Mouse (Mus musculus) limb, embryonic 10.5 days (tissue): ENCODE results near the gene Ssbp4. TPM values are rescaled to one million over a fixed set of nuclear protein-coding genes. Genes with fewer than 3 reads are reported as not detected.

Source experiments
- DNase-seq: peaks from one replicate; pipeline ENCODE4 v3.0.0-alpha.2; 2017; ENCODE audit warnings: low spot score
- H3K27ac ChIP-seq: fragments of 300-500 bp; sonication (generic); 2 replicates; pipeline ENCODE4 v1.5.1; 2016; ENCODE audit warnings: mild to moderate bottlenecking
- H3K27me3 ChIP-seq: fragments of 300-500 bp; sonication (generic); 2 replicates; pipeline ENCODE4 v1.6.1; 2016; ENCODE audit warnings: low read depth, mild to moderate bottlenecking; ENCODE audit not compliant: poor library complexity, severe bottlenecking
- H3K36me3 ChIP-seq: fragments of 300-500 bp; sonication (generic); 2 replicates; pipeline ENCODE4 v1.6.1; 2016; ENCODE audit warnings: mild to moderate bottlenecking, moderate library complexity
- H3K4me1 ChIP-seq: fragments of 300-500 bp; sonication (generic); 2 replicates; pipeline ENCODE4 v1.6.1; 2016
- H3K4me3 ChIP-seq: fragments of 300-500 bp; sonication (generic); 2 replicates; pipeline ENCODE4 v1.5.1; 2016; ENCODE audit warnings: mild to moderate bottlenecking, moderate library complexity
- H3K9me3 ChIP-seq: fragments of 300-500 bp; sonication (generic); replicated peaks from 2 replicates; pipeline ENCODE4 v1.6.1; 2016; ENCODE audit warnings: mild to moderate bottlenecking
- WGBS: fragments of 180-500 bp; shearing (Covaris S2); methylation state at CpG from one replicate; pipeline ENCODE4 v1.1.7; 2016; 5-methylcytosine and 5-hydroxymethylcytosine counted together
- polyA plus RNA-seq: library from polyadenylated mRNA; unstranded; fragments of >200 nt; fragmentation: Nextera tagmentation; extraction: Ambion mirVana; gene quantifications from 2 replicates; pipeline ENCODE4 v1.2.1, GENCODE M21; 2016

The Ssbp4 gene
- polyA plus RNA-seq, 1 experiment from 2014 or later, result 182 TPM

GRCm38 (mm10) chr8:70646369-70646768 is 37.7 kb upstream of the Ssbp4 start:
- no peak for DNase-seq
- 74% methylated on average over 6 of the region's 6 CpGs for WGBS
- Histone ChIP-seq H3K27me3 (no peaks in the 10 kb centered on the region), H3K4me1 (peaks cover 50% of the 10 kb centered on the region), H3K4me3 (no peak overlapping the region), H3K36me3 (peaks cover 28% of the 10 kb centered on the region), H3K27ac (peak overlapping the region; percentile 79), H3K9me3 (no peaks in the 10 kb centered on the region)

DNA sequence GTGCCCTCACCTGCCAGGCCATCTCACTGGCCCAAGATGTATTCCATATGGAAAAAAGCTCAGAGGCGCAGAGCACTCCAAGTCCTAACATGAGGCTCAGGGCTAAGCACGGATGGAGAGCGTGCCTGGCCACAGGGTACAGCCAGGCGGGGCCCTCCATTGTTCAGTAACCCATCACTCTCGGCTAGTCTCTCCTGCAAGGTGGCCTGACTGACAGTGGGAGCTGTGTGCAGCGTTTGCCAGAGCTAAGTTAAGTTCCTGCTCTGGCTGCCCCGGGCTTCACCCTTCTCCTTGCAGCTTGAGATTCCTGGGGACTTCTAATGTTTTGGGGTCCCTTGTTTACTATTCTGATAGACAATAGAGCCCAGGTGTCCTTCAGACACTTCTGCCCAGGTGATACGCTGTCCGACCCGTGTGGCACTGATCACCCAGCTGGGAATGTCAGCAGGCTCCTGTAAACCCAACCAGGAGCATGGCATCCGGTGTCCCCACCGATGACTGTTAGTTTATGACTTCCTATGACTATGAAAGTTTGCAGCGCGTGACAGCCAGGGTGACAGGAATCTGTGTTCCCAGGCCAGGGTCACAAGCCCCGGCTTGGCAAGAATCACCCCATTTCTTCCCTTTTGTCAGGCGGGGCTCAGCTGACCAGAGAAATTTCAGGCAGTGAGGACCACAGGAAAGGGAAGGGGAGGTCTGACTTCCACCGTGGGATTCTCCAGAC is 37.0 kb upstream of the Ssbp4 start:
- 72% methylated on average over 17 of the region's 17 CpGs for WGBS
- no peaks in the 10 kb centered on the region for H3K27me3 ChIP-seq
- peak overlapping the region; percentile 79 for H3K27ac ChIP-seq
- peaks cover 50% of the 10 kb centered on the region for H3K4me1 ChIP-seq
- no peaks in the 10 kb centered on the region for H3K9me3 ChIP-seq
- H3K36me3 ChIP-seq, result peaks cover 21% of the 10 kb centered on the region
- no peak overlapping the region for H3K4me3 ChIP-seq
- no peak for DNase-seq

DNA sequence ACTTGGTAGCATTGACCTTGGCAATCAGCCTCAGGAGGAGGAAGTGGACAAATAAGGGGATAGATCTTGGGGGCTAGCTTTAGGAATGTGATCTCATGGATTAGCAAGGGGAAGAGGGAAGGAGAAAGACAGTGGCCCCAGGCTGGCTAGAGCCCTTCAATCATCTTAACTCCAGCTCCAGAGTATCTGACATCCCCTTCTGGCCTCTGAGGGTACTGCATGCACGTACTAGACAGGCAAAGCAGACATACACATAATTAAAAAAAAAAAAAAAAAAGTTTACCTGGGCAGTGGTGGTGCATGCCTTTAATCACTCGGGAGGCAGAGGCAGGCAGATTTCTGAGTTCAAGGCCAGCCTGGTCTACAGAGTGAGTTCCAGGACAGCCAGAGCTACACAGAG is 35.4 kb upstream of the Ssbp4 start:
- no peaks in the 10 kb centered on the region for H3K9me3 ChIP-seq
- 86% methylated on average over 2 of the region's 2 CpGs for WGBS
- H3K36me3 ChIP-seq, result peaks cover 5% of the 10 kb centered on the region
- no peaks in the 10 kb centered on the region for H3K27me3 ChIP-seq
- no peak overlapping the region for H3K27ac ChIP-seq
- H3K4me1 ChIP-seq, result peaks cover 44% of the 10 kb centered on the region
- no peak for DNase-seq
- H3K4me3 ChIP-seq, result no peak overlapping the region

GRCm38 (mm10) chr8:70643019-70643418 is 34.3 kb upstream of the Ssbp4 start:
- Histone ChIP-seq H3K36me3 (no peaks in the 10 kb centered on the region), H3K27ac (no peak overlapping the region), H3K9me3 (no peaks in the 10 kb centered on the region), H3K4me3 (no peak overlapping the region), H3K4me1 (peaks cover 34% of the 10 kb centered on the region), H3K27me3 (no peaks in the 10 kb centered on the region)
- no peak for DNase-seq
- 73% methylated on average over 3 of the region's 3 CpGs for WGBS

DNA sequence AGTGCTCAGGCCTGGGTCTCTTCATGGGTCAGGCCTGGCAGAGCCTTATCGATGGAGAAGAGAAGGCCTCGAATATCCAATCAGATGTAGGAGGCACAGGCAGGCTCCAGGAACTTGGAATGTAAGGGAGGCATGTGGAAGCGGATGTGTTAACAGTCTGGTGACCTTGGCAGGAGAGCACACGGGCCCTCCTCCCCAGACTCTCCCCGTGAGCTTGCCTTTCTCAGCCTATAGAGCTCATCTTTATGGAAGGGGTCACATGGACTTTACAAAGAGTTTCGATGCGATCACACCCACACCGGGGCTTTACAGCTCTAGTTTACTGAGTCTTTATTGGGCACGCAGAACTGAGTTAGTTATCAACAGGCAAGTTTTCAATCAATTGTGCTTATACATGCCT is 30.1 kb upstream of the Ssbp4 start:
- H3K36me3 ChIP-seq, result no peaks in the 10 kb centered on the region
- H3K9me3 ChIP-seq, result no peaks in the 10 kb centered on the region
- H3K4me1 ChIP-seq, result peaks cover 13% of the 10 kb centered on the region
- H3K27ac ChIP-seq, result no peak overlapping the region
- 83% methylated on average over 9 of the region's 9 CpGs for WGBS
- no peak for DNase-seq
- H3K4me3 ChIP-seq, result no peak overlapping the region
- H3K27me3 ChIP-seq, result 0 out of 2 replicates have a peak, but pooled peaks cover 4% of the 10 kb centered on the region

- no peaks in the 10 kb centered on the region for H3K9me3 ChIP-seq
- H3K27me3 ChIP-seq, result peaks cover 23% of the 10 kb centered on the region
- 63% methylated on average over 8 of the region's 8 CpGs for WGBS
- no peaks in the 10 kb centered on the region for H3K36me3 ChIP-seq
- peaks cover 19% of the 10 kb centered on the region for H3K4me1 ChIP-seq
- H3K4me3 ChIP-seq, result no peak overlapping the region
- H3K27ac ChIP-seq, result no peak overlapping the region
- DNase-seq, result no peak
Measured at GRCm38 (mm10) chr8:70636838-70637237, 28.2 kb upstream of the Ssbp4 start.

- peaks cover 36% of the 10 kb centered on the region for H3K27me3 ChIP-seq
- H3K27ac ChIP-seq, result 0 out of 2 replicates have a peak overlapping the region, but pooled peaks have one; percentile 16
- peaks cover 32% of the 10 kb centered on the region for H3K4me1 ChIP-seq
- H3K36me3 ChIP-seq, result no peaks in the 10 kb centered on the region
- no peak overlapping the region for H3K4me3 ChIP-seq
- WGBS, result 80% methylated on average over 6 of the region's 6 CpGs
- no peak for DNase-seq
- H3K9me3 ChIP-seq, result no peaks in the 10 kb centered on the region
Measured at GRCm38 (mm10) chr8:70635527-70635926, 26.9 kb upstream of the Ssbp4 start.

DNA sequence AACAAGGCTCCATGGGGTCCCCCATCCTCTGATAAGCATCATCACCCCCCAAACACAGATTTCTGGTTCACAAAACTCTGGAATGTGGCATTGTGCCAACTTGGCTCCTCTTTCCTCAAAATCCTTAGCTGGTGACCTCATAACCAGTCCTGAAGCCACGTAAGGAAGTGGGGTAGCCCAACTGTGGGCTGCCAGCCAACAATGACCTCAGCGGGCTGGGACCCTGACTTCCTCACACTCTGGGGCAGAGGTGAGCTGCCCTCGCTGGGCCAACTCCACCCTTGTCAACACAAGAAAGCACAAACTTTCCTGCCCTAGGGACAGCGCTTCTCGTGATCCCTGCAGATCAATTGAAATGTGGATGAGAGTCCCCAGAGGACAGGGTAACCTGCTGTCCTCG is 25.4 kb upstream of the Ssbp4 start:
- Histone ChIP-seq H3K4me1 (peaks cover 47% of the 10 kb centered on the region), H3K27me3 (peaks cover 36% of the 10 kb centered on the region), H3K4me3 (no peak overlapping the region), H3K9me3 (no peaks in the 10 kb centered on the region), H3K27ac (no peak overlapping the region), H3K36me3 (no peaks in the 10 kb centered on the region)
- no peak for DNase-seq
- 75% methylated on average over 6 of the region's 6 CpGs for WGBS

DNA sequence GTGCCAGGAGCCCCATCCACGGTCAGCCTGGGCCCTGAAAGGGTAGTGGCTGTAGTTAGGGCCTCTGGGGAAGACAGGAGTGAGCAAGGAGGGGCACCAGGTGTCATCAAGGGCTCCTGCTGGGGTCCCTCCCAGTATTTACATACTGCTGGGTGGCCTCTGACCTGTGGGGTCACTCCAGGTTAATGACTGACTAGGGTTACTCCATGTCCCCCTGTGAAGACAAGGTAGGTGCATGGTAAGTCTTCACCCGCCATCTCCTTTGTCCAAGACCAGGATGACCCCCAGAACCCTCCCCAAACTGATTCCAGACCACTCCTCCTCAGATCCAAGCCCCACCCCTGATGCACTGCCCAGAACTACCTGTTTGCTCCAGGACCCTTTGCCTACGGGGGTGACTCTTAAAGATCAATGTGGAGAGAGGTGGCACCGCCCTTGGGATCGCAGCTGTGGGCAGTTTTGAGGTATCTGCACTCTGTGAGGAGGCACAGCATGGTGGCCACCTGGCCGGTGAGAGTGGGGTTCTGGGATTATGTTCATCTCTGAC is 23.7 kb upstream of the Ssbp4 start, which contains the start of gene Gdf15:
Gene Gdf15 (minus strand): TSS at position 111 of the 547 bp plus-strand sequence.
- Histone ChIP-seq H3K4me3 (0 out of 2 replicates have a peak within 1 kb of the TSS, but pooled peaks have one; percentile 6), H3K27me3 (peaks cover 36% of the 10 kb centered on the region), H3K4me1 (peaks cover 43% of the 10 kb centered on the region), H3K27ac (no peak within 1 kb of the TSS), H3K9me3 (no peaks in the 10 kb centered on the region), H3K36me3 (no peaks in the 10 kb centered on the region)
- 70% methylated on average over 6 of the region's 6 CpGs for WGBS
- DNase-seq, result no peak

DNA sequence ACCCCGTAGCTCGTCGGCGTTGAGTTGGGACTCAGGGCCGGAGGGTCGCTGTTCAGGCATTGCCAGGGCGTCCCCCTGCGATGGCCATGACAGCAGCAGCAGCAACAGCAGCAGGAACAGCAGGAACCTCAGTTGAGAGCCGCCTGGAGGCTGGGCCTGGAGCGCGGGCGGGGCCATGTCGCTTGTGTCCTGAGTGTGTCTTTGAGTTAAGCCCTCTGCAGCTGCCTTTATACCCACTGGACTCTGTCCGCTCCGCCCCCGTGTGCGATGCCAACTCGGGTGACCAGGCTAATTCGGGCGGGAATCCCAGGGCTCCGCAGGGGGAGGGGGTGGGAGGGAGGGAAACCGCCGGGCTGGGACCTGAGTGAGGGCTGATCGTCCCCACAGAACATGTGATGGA is 22.8 kb upstream of the Ssbp4 start:
- no peak overlapping the region for H3K27ac ChIP-seq
- H3K9me3 ChIP-seq, result no peaks in the 10 kb centered on the region
- no peak for DNase-seq
- peaks cover 34% of the 10 kb centered on the region for H3K4me1 ChIP-seq
- H3K36me3 ChIP-seq, result no peaks in the 10 kb centered on the region
- peaks cover 36% of the 10 kb centered on the region for H3K27me3 ChIP-seq
- WGBS, result 17% methylated on average over 24 of the region's 24 CpGs
- H3K4me3 ChIP-seq, result 0 out of 2 replicates have a peak overlapping the region, but pooled peaks have one; percentile 6

DNA sequence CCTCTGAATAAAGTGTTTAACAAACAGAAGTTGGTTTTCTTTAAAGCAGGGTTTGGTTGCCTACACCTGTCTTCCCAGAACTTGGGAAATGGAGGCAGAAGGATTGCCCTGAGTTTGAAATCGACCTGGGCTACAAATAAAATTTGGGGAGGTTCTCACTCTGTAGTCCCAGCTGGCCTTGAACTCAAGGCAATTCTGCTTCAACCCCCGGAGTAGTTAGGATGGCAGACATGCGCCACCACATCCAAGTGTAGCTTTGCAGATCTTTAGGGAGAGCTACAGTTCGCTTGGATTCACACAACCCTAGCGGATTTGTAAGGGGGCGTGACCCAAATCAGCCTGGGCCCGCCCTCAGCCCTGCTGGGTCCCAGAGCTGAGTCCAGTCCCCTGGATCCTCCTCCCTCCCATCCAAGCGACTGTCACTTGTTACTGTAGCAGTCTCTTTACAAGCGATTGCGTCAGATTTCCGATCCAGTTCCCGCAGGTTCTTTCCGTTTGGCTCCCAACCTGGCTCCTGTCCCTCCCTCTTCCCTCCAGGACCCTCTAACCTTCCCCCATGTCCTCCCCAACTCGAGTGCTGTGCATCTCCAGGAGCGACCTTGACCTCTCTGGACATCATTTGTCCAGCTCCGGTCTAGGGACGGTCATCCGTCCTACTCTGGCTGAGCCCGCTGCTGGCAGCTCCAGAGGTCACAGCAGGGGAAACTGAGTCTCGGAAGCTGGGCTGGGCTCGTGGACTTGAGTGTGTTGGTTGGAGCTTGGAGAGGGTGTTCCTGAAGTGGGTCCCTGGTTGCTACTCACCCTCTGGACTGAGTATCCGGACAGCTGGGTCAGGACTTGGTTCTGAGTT is 22.1 kb upstream of the Ssbp4 start:
- Histone ChIP-seq H3K27ac (no peak overlapping the region), H3K4me1 (peaks cover 34% of the 10 kb centered on the region), H3K4me3 (peak overlapping the region; percentile 65; the same call in 1 of the 2 replicates), H3K9me3 (no peaks in the 10 kb centered on the region), H3K27me3 (peaks cover 36% of the 10 kb centered on the region), H3K36me3 (no peaks in the 10 kb centered on the region)
- WGBS, result 11% methylated on average over 22 of the region's 22 CpGs
- no peak for DNase-seq

DNA sequence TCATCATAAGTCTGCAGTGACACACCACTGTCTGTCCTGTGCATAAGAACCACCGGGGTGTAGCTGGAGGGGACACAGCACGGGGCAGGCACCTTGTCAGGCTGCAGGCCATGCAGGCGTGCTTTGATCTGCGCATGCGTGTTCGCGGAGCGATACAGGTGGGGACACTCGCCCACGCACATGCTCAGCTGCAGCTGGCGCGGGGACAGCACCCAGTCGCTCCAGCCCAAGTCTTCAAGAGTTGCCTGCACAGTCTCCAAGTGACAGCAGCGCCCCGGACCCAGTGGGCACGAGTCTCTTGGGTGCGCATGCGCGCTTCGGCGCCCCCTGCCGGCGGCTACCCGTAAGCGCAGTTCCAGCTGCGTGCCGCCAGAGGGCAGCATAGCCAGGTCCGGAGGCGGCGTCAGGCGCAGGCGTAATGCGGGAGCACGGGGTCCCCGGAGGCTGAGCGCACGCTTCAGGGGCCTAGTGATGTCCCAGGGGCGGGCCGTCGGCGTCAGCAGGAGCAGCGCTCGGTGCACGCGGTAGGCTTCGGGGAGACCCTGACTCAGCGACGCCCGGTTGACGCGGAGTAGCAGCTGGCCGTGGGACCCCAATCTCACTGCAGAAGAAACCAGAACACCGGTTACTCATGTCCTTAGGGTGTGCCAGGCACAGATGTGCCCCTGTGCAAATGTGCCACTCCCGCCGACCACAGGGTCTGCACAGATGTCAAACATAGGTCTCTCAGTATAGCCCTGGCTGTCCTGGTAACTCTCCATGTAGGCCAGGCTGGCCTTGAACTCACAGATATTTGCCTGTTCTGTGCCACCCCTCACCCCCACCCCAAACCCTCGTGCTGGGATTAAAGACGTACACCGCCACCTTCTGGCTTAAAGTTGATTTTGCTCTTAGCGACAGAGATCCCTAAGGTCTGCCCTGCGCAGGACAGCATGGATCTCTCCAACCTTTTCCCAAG is 21.2 kb upstream of the Ssbp4 start:
- peak overlapping the region; percentile 65 for H3K4me3 ChIP-seq
- no peaks in the 10 kb centered on the region for H3K9me3 ChIP-seq
- DNase-seq, result peak; percentile 96
- H3K4me1 ChIP-seq, result peaks cover 42% of the 10 kb centered on the region
- WGBS, result 1% methylated on average over 60 of the region's 60 CpGs
- no peaks in the 10 kb centered on the region for H3K36me3 ChIP-seq
- H3K27me3 ChIP-seq, result peaks cover 36% of the 10 kb centered on the region
- H3K27ac ChIP-seq, result peak overlapping the region; percentile 83
